Mouse (Mus musculus): Measurements from ENCODE around the gene Scn2b.

GRCm38 (mm10) chr9:45140945-45141344 lies 23.4 kb downstream of the Scn2b start:
- no peak for TF ChIP-seq CTCF (conservative IDR thresholded peaks at IDR 0.05 in 1 of 2, IDR thresholded peaks at IDR 0.05 in 1 of 2; ENCODE audit: low read depth in 2 of 2, low read length in 2 of 2)
- no peak for TF ChIP-seq POLR2A (IDR thresholded peaks at IDR 0.05; ENCODE audit: low read depth, low read length)
- TF ChIP-seq EP300 (IDR thresholded peaks at IDR 0.05; ENCODE audit: low read length): no peak
- TF ChIP-seq E2F4 (IDR thresholded peaks at IDR 0.05; ENCODE audit: insufficient replicate concordance, low read depth, low read length): no peak
- TF ChIP-seq ETS1 (conservative IDR thresholded peaks at IDR 0.05; ENCODE audit: low read depth, low read length): no peak
- TF ChIP-seq NELFE (IDR thresholded peaks at IDR 0.05; ENCODE audit: low read depth, low read length): no peak
- TF ChIP-seq KAT2A (IDR thresholded peaks at IDR 0.05; ENCODE audit: insufficient replicate concordance, low read length): no peak
- TF ChIP-seq ZC3H11A (IDR thresholded peaks at IDR 0.05; ENCODE audit: low read depth, low read length): no peak

Measured in CH12.LX (cell line).